Mouse (Mus musculus) C2C12 (cell line): ENCODE measurements around the gene Fhit. TPM values are rescaled to one million over a fixed set of nuclear protein-coding genes. Genes with fewer than 3 reads are reported as not detected.

ENCODE experiments used
- H3K27me3 ChIP-seq: one replicate; pipeline ENCODE4 v1.6.1; 2011; ENCODE audit not compliant: control insufficient read depth, insufficient read depth, insufficient read length
- H3K36me3 ChIP-seq: one replicate; pipeline ENCODE4 v1.6.1; 2011; ENCODE audit not compliant: control insufficient read depth, insufficient read depth
- H3K4me3 ChIP-seq: one replicate; pipeline ENCODE4 v1.5.1; 2011; ENCODE audit warnings: mild to moderate bottlenecking, control low read depth; ENCODE audit not compliant: poor library complexity, insufficient read depth, severe bottlenecking
- H3K79me2 ChIP-seq: one replicate; pipeline ENCODE4 v1.6.1; 2011; ENCODE audit not compliant: control insufficient read depth, insufficient read depth
- H3K79me3 ChIP-seq: one replicate; pipeline ENCODE4 v1.6.1; 2011; ENCODE audit warnings: low read depth, control low read depth
- H3ac ChIP-seq: one replicate; pipeline ENCODE3; 2011; ENCODE audit warnings: low read depth; ENCODE audit not compliant: control insufficient read depth, insufficient read length
- CEBPB ChIP-seq: IDR thresholded peaks from one replicate; pipeline ENCODE4 v1.6.1; 2011; ENCODE audit warnings: low read depth, mild to moderate bottlenecking, control low read depth, moderate library complexity
- CTCF ChIP-seq: IDR thresholded peaks from one replicate; pipeline ENCODE4 v1.5.1; 2011; ENCODE audit not compliant: control insufficient read depth, insufficient read depth, insufficient read length
- FOSL1 ChIP-seq: IDR thresholded peaks from one replicate; pipeline ENCODE4 v1.8.0; 2011; ENCODE audit warnings: mild to moderate bottlenecking, low read length; ENCODE audit not compliant: poor library complexity, insufficient read depth, severe bottlenecking
- MAX ChIP-seq: IDR thresholded peaks from one replicate; pipeline ENCODE4 v1.6.1; 2011; ENCODE audit warnings: mild to moderate bottlenecking, control low read depth
- MYOD1 ChIP-seq: IDR thresholded peaks from one replicate; pipeline ENCODE4 v1.6.1; 2011; ENCODE audit warnings: low read depth; ENCODE audit not compliant: control insufficient read depth, insufficient read length
- MYOG ChIP-seq: IDR thresholded peaks from one replicate; pipeline ENCODE4 v1.6.1; 2011; ENCODE audit not compliant: control insufficient read depth, insufficient read length; ENCODE audit errors: extremely low read depth
- USF1 ChIP-seq: IDR thresholded peaks from one replicate; pipeline ENCODE4 v1.6.1; 2011; ENCODE audit warnings: low read depth, mild to moderate bottlenecking, control low read depth, moderate library complexity
- polyA plus RNA-seq: library from polyadenylated mRNA; unstranded; fragments of >200 nt; fragmentation: generic; extraction: Trizol; gene quantifications from one replicate; pipeline ENCODE4 v1.2.1, GENCODE M21; 2012; ENCODE audit warnings: missing spikeins

The Fhit gene
- polyA plus RNA-seq, 1 experiment = not detected

GRCm38 (mm10) chr14:10647832-10648231 lies 514.0 kb downstream of the Fhit start:
- Histone ChIP-seq H3ac (no peak overlapping the region), H3K36me3 (no peaks in the 10 kb centered on the region), H3K27me3 (no peaks in the 10 kb centered on the region), H3K79me3 (no peaks in the 10 kb centered on the region), H3K79me2 (no peaks in the 10 kb centered on the region), H3K4me3 (no peak overlapping the region)
- TF ChIP-seq MYOG (no peak), USF1 (no peak), FOSL1 (no peak), CEBPB (no peak), CTCF (no peak), MAX (no peak)

GRCm38 (mm10) chr14:10631783-10632182 lies 530.1 kb downstream of the Fhit start:
- H3K79me3 ChIP-seq = no peaks in the 10 kb centered on the region
- H3K79me2 ChIP-seq = no peaks in the 10 kb centered on the region
- TF ChIP-seq MYOG = no peak
- no peak for TF ChIP-seq CTCF
- no peak for TF ChIP-seq MYOD1
- TF ChIP-seq CEBPB = no peak
- TF ChIP-seq USF1 = no peak
- no peak for TF ChIP-seq MAX
- no peak for TF ChIP-seq FOSL1
- H3ac ChIP-seq = no peak overlapping the region
- H3K36me3 ChIP-seq = no peaks in the 10 kb centered on the region
- no peaks in the 10 kb centered on the region for H3K27me3 ChIP-seq
- no peak overlapping the region for H3K4me3 ChIP-seq

GRCm38 (mm10) chr14:10630831-10631360 lies 530.9 kb downstream of the Fhit start:
- H3K79me3 ChIP-seq = no peaks in the 10 kb centered on the region
- H3K27me3 ChIP-seq = no peaks in the 10 kb centered on the region
- H3ac ChIP-seq = no peak overlapping the region
- TF ChIP-seq FOSL1 = no peak
- no peak for TF ChIP-seq MYOD1
- no peak for TF ChIP-seq MYOG
- no peak for TF ChIP-seq CEBPB
- TF ChIP-seq CTCF = no peak
- no peak for TF ChIP-seq USF1
- H3K4me3 ChIP-seq = no peak overlapping the region
- H3K79me2 ChIP-seq = no peaks in the 10 kb centered on the region
- no peaks in the 10 kb centered on the region for H3K36me3 ChIP-seq

- H3ac ChIP-seq = no peak overlapping the region
- no peak for TF ChIP-seq USF1
- TF ChIP-seq FOSL1 = no peak
- no peak for TF ChIP-seq MYOD1
- TF ChIP-seq MYOG = no peak
- TF ChIP-seq CEBPB = no peak
- no peak for TF ChIP-seq MAX
- no peak for TF ChIP-seq CTCF
- no peaks in the 10 kb centered on the region for H3K79me3 ChIP-seq
- no peaks in the 10 kb centered on the region for H3K36me3 ChIP-seq
- H3K27me3 ChIP-seq = no peaks in the 10 kb centered on the region
- no peak overlapping the region for H3K4me3 ChIP-seq
- no peaks in the 10 kb centered on the region for H3K79me2 ChIP-seq
Measured at GRCm38 (mm10) chr14:10593467-10593866, 568.4 kb downstream of the Fhit start.

- no peaks in the 10 kb centered on the region for H3K36me3 ChIP-seq
- H3ac ChIP-seq = no peak overlapping the region
- H3K79me3 ChIP-seq = no peaks in the 10 kb centered on the region
- no peaks in the 10 kb centered on the region for H3K27me3 ChIP-seq
- no peak overlapping the region for H3K4me3 ChIP-seq
- TF ChIP-seq USF1 = no peak
- no peak for TF ChIP-seq CTCF
- no peak for TF ChIP-seq MYOD1
- no peak for TF ChIP-seq CEBPB
- no peak for TF ChIP-seq MAX
- no peak for TF ChIP-seq MYOG
- no peak for TF ChIP-seq FOSL1
- no peaks in the 10 kb centered on the region for H3K79me2 ChIP-seq
Measured at GRCm38 (mm10) chr14:10568937-10569552, 592.8 kb downstream of the Fhit start.

- Histone ChIP-seq H3ac (no peak overlapping the region), H3K4me3 (no peak overlapping the region), H3K36me3 (no peaks in the 10 kb centered on the region), H3K27me3 (no peaks in the 10 kb centered on the region), H3K79me2 (no peaks in the 10 kb centered on the region), H3K79me3 (no peaks in the 10 kb centered on the region)
- TF ChIP-seq USF1 (no peak), MYOD1 (no peak), FOSL1 (no peak), CEBPB (no peak), MAX (no peak), MYOG (no peak), CTCF (no peak)
Measured at GRCm38 (mm10) chr14:10567771-10568170, 594.1 kb downstream of the Fhit start.
